Mouse (Mus musculus): ENCODE data around the gene Tab1.

DNA sequence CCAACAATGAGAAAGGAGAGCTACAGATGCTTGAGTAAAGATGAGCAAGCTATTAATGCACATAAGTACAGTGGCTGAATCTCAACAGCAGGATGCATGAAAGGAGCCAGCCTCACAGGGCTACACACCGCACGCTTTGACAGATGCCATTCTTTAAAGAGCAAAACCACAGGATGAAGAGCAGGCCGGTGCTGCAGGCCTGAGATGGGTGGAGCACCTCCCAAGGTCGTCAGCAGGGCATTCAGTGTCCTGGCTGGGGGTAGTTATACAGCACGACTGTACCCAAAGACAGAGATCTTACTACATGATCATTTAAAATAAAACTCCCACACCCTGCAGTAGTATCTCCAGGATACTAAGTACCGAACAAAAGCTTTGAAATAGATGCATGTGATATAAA is 13.2 kb downstream of the Tab1 start:
- no peak for TF ChIP-seq POLR2A (IDR thresholded peaks at IDR 0.05; ENCODE audit: insufficient read depth, low read depth, low read length)
- TF ChIP-seq CTCF (IDR thresholded peaks at IDR 0.05; ENCODE audit: insufficient read depth, low read depth, low read length) = no peak

All from olfactory bulb, adult 2 months (tissue).